Mouse (Mus musculus) naive thymus-derived CD4-positive, alpha-beta T cell, adult 5 months (primary cell): ENCODE measurements around the gene Gm9048. TPM values are rescaled to one million over a fixed set of nuclear protein-coding genes. Genes with fewer than 3 reads are reported as not detected.

Source experiments
- polyA plus RNA-seq: library from polyadenylated mRNA; unstranded; fragments of 100-300 nt; shearing (Covaris generic); gene quantifications from one replicate; pipeline ENCODE4 v1.2.1, GENCODE M21; 2017

Gene Gm9048
- polyA plus RNA-seq = not detected

DNA sequence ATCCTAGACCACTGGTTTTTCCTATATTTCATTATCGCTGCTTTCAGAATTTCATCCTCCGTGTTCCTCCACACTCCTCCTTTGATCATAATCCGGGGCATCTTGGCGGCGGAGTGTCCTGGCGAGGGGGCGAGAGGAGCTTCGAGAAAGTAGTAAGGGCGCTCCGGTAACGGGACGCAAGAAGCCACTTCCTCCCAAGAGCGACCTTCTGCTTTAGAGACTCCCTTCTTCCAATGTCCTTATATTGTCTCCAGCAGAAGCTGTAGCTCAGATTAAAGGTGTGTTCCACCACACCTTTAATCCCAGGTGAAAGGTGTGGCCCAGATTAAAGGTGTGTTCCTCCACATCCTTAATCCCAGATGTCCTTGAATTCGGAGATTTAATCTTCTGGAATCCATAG lies at the start of gene Gm9048:
TSS of gene Gm9048 (minus strand) at position 101 of the 400 bp plus-strand sequence.

DNA sequence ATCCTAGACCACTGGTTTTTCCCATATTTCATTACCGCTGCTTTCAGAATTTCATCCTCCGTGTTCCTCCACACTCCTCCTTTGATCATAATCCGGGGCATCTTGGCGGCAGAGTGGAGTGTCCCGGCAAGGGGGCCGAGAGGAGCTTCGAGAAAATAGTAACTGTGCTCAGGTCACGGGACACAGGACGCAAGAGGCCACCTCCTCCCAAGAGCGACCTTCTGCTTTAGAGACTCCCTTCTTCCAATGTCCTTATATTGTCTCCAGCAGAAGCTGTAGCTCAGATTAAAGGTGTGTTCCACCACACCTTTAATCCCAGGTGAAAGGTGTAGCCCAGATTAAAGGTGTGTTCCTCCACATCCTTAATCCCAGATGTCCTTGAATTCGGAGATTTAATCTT lies 5.5 kb upstream of the Gm9048 start, which contains the start of gene Gm9049:
TSS of gene Gm9049 (minus strand) at position 101 of the 400 bp plus-strand sequence.

DNA sequence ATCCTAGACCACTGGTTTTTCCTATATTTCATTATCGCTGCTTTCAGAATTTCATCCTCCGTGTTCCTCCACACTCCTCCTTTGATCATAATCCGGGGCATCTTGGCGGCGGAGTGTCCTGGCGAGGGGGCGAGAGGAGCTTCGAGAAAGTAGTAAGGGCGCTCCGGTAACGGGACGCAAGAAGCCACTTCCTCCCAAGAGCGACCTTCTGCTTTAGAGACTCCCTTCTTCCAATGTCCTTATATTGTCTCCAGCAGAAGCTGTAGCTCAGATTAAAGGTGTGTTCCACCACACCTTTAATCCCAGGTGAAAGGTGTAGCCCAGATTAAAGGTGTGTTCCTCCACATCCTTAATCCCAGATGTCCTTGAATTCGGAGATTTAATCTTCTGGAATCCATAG lies 5.3 kb downstream of the Gm9048 start, which contains the start of gene Gm9046:
TSS of gene Gm9046 (minus strand) at position 101 of the 400 bp plus-strand sequence.

DNA sequence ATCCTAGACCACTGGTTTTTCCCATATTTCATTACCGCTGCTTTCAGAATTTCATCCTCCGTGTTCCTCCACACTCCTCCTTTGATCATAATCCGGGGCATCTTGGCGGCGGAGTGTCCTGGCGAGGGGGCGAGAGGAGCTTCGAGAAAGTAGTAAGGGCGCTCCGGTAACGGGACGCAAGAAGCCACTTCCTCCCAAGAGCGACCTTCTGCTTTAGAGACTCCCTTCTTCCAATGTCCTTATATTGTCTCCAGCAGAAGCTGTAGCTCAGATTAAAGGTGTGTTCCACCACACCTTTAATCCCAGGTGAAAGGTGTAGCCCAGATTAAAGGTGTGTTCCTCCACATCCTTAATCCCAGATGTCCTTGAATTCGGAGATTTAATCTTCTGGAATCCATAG lies 10.7 kb downstream of the Gm9048 start, which contains the start of gene Gm9045:
TSS of gene Gm9045 (minus strand) at position 101 of the 400 bp plus-strand sequence.

DNA sequence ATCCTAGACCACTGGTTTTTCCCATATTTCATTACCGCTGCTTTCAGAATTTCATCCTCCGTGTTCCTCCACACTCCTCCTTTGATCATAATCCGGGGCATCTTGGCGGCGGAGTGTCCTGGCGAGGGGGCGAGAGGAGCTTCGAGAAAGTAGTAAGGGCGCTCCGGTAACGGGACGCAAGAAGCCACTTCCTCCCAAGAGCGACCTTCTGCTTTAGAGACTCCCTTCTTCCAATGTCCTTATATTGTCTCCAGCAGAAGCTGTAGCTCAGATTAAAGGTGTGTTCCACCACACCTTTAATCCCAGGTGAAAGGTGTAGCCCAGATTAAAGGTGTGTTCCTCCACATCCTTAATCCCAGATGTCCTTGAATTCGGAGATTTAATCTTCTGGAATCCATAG lies 16.2 kb downstream of the Gm9048 start, which contains the start of gene Gm9044:
TSS of gene Gm9044 (minus strand) at position 101 of the 400 bp plus-strand sequence.

DNA sequence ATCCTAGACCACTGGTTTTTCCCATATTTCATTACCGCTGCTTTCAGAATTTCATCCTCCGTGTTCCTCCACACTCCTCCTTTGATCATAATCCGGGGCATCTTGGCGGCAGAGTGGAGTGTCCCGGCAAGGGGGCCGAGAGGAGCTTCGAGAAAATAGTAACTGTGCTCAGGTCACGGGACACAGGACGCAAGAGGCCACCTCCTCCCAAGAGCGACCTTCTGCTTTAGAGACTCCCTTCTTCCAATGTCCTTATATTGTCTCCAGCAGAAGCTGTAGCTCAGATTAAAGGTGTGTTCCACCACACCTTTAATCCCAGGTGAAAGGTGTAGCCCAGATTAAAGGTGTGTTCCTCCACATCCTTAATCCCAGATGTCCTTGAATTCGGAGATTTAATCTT lies 21.6 kb downstream of the Gm9048 start, which contains the start of gene Gm9040:
TSS of gene Gm9040 (minus strand) at position 101 of the 400 bp plus-strand sequence.

Other genes with a start within 250 kb of the Gm9048 start
- gene Mdm1, start 206.9 kb downstream of the Gm9048 start, polyA plus RNA-seq = 8.9 TPM
- gene Il22, start 143.7 kb downstream of the Gm9048 start, polyA plus RNA-seq = not detected
- not detected for gene Gm32717, start 107.9 kb downstream of the Gm9048 start, polyA plus RNA-seq
- gene Gm32802, start 90.0 kb downstream of the Gm9048 start, polyA plus RNA-seq = not detected
- not detected for gene Iltifb, start 53.6 kb downstream of the Gm9048 start, polyA plus RNA-seq
- gene Gm9040, start 21.7 kb downstream of the Gm9048 start, polyA plus RNA-seq = not detected
- not detected for gene Gm9044, start 16.3 kb downstream of the Gm9048 start, polyA plus RNA-seq
- gene Gm9045, start 10.8 kb downstream of the Gm9048 start, polyA plus RNA-seq = not detected
- gene Gm9046, start 5.4 kb downstream of the Gm9048 start, polyA plus RNA-seq = not detected
- not detected for gene Gm9049, start 5.4 kb upstream of the Gm9048 start, polyA plus RNA-seq
- 0.39 TPM for gene Ifng, start 92.4 kb upstream of the Gm9048 start, polyA plus RNA-seq